ENCODE assay signal across 9 mouse cellular contexts in genomic region chr5:120568336-120568768, GRCm38 (mm10). TPM values are rescaled to one million over a fixed set of nuclear protein-coding genes. Genes with fewer than 3 reads are reported as not detected.
DNase-seq lines count a peak whose midpoint lies in the region; ATAC-seq lines count a peak whose summit lies in the region.
"Had no signal": no experiment of that assay in that cellular context is flagged by ENCODE, and none has a peak within 500 bp of the region (broad histone marks: within the 10 kb centered on the region; RNA-seq: fewer than 3 reads in every experiment).

No protein-coding gene starts in this region.

- H3K4me1 ChIP-seq in neural tube, embryonic 11.5 days (ENCODE audit: control insufficient read depth, insufficient read depth, low read length), result peaks cover 59% of the 10 kb centered on the region
- peaks cover 72% of the 10 kb centered on the region for H3K4me1 ChIP-seq in intestine, embryonic 15.5 days (replicated peaks)
- peaks cover 81% of the 10 kb centered on the region for H3K4me1 ChIP-seq in stomach, embryonic 16.5 days (ENCODE audit: control insufficient read depth, insufficient read depth, low read length)

- 46% methylated on average over 9 of the region's 9 CpGs for WGBS in neural tube, embryonic 11.5 days
- WGBS in intestine, embryonic 15.5 days, result 55% methylated on average over 9 of the region's 9 CpGs
- 57% methylated on average over 9 of the region's 9 CpGs for WGBS in stomach, embryonic 16.5 days

- no peaks in the 10 kb centered on the region for H3K9me3 ChIP-seq in neural tube, embryonic 11.5 days (ENCODE audit: control insufficient read depth, low read length)
- H3K9me3 ChIP-seq in intestine, embryonic 15.5 days, result no peaks in the 10 kb centered on the region
- H3K9me3 ChIP-seq in stomach, embryonic 16.5 days (replicated peaks; ENCODE audit: control insufficient read depth, low read length), result no peaks in the 10 kb centered on the region

- peak overlapping the region; percentile 92 for H3K27ac ChIP-seq in neural tube, embryonic 11.5 days (ENCODE audit: low read depth, low read length)
- H3K27ac ChIP-seq in intestine, embryonic 15.5 days, result peak overlapping the region; percentile 76
- H3K27ac ChIP-seq in stomach, embryonic 16.5 days (ENCODE audit: low read length), result peak overlapping the region; percentile 74; the same call in 1 of the 2 replicates
- H3K27ac ChIP-seq: liver, embryonic 14.5 days had no signal

- peak overlapping the region; percentile 14; the same call in 1 of the 2 replicates for H3K4me2 ChIP-seq in neural tube, embryonic 11.5 days (ENCODE audit: low read depth)
- H3K4me2 ChIP-seq in intestine, embryonic 15.5 days (replicated peaks), result 0 out of 2 replicates have a peak overlapping the region, but pooled peaks have one; percentile 5
- no peak overlapping the region for H3K4me2 ChIP-seq in stomach, embryonic 16.5 days (ENCODE audit: low read depth, low read length)

- no peaks in the 10 kb centered on the region for H3K27me3 ChIP-seq in neural tube, embryonic 11.5 days (ENCODE audit: control insufficient read depth, insufficient read depth, low read length)
- H3K27me3 ChIP-seq in intestine, embryonic 15.5 days (replicated peaks), result no peaks in the 10 kb centered on the region
- no peaks in the 10 kb centered on the region for H3K27me3 ChIP-seq in stomach, embryonic 16.5 days (ENCODE audit: control insufficient read depth, insufficient read depth, low read length)

- ATAC-seq in neural tube, embryonic 11.5 days (ENCODE audit: insufficient read depth, low FRiP score, low TSS enrichment), result no peak
- no peak for ATAC-seq in intestine, embryonic 15.5 days
- ATAC-seq in stomach, embryonic 16.5 days (ENCODE audit: insufficient read depth, low FRiP score), result no peak
- no peak for ATAC-seq in CD4-positive, CD25-positive, alpha-beta regulatory T cell, adult 4 months

- DNase-seq in cerebellum, adult 11-12 months, result peak; percentile 81
- DNase-seq in cerebellum, adult 8-10 months, result no peak
- DNase-seq in neural tube, embryonic 11.5 days (ENCODE audit: low spot score), result no peak
- DNase-seq in neural tube, embryonic 10.5 days (ENCODE audit: extremely low spot score, low spot score), result no peak
- no peak for DNase-seq in frontal cortex, postnatal 14 days (ENCODE audit: low spot score in 2 of 2)

- H3K4me3 ChIP-seq in neural tube, embryonic 11.5 days (ENCODE audit: low read depth, low read length), result no peak overlapping the region
- no peak overlapping the region for H3K4me3 ChIP-seq in intestine, embryonic 15.5 days (replicated peaks)
- H3K4me3 ChIP-seq in stomach, embryonic 16.5 days (replicated peaks; ENCODE audit: low read length), result no peak overlapping the region

- no peaks in the 10 kb centered on the region for H3K36me3 ChIP-seq in neural tube, embryonic 11.5 days (ENCODE audit: control insufficient read depth, insufficient read depth, low read length)
- H3K36me3 ChIP-seq in intestine, embryonic 15.5 days, result no peaks in the 10 kb centered on the region
- no peaks in the 10 kb centered on the region for H3K36me3 ChIP-seq in stomach, embryonic 16.5 days (ENCODE audit: control insufficient read depth, insufficient read depth, low read length)

- peak overlapping the region; percentile 20 for H3K9ac ChIP-seq in neural tube, embryonic 11.5 days (ENCODE audit: low read length)
- peak overlapping the region; percentile 8; the same call in 1 of the 2 replicates for H3K9ac ChIP-seq in intestine, embryonic 15.5 days
- H3K9ac ChIP-seq in stomach, embryonic 16.5 days (ENCODE audit: low read length), result peak overlapping the region; percentile 47
- H3K9ac ChIP-seq: liver, embryonic 14.5 days had no signal

RNA-seq across cellular contexts. Expression of gene Tpcn1, which starts 20.1 kb away (rescaled TPM):
- polyA plus RNA-seq in neural tube, embryonic 11.5 days (2014; fragmentation: Nextera tagmentation; extraction: Ambion mirVana), result 14.9 and 16.8 TPM in 2 replicates
- 25.3 and 26.8 TPM in 2 replicates for polyA plus RNA-seq in intestine, embryonic 15.5 days (2015; fragmentation: Nextera tagmentation; extraction: Ambion mirVana)
- 21.5 and 23.8 TPM in 2 replicates for polyA plus RNA-seq in stomach, embryonic 16.5 days (2015; fragmentation: Nextera tagmentation; extraction: Ambion mirVana)
- 10 to 100 TPM; 14.7 to 17.4 TPM for polyA plus RNA-seq in CD4-positive, CD25-positive, alpha-beta regulatory T cell, adult 4 months (2017; shearing (Covaris generic))

RNA-seq across cellular contexts. Expression of gene Iqcd, which starts 20.5 kb away (rescaled TPM):
- 0.62 and 0.81 TPM in 2 replicates for polyA plus RNA-seq in neural tube, embryonic 11.5 days (2014; fragmentation: Nextera tagmentation; extraction: Ambion mirVana)
- 0.28 and 0.40 TPM in 2 replicates for polyA plus RNA-seq in intestine, embryonic 15.5 days (2015; fragmentation: Nextera tagmentation; extraction: Ambion mirVana)
- polyA plus RNA-seq in stomach, embryonic 16.5 days (2015; fragmentation: Nextera tagmentation; extraction: Ambion mirVana), result 0.34 and 0.67 TPM in 2 replicates
- polyA plus RNA-seq in CD4-positive, CD25-positive, alpha-beta regulatory T cell, adult 4 months (2017; shearing (Covaris generic)), result 1 to 10 TPM in 1 of 2 experiments, under 1 TPM in 1; 0.40 to 1.1 TPM

RNA-seq across cellular contexts. Expression of gene Rita1, which starts 44.0 kb away (rescaled TPM):
- polyA plus RNA-seq in neural tube, embryonic 11.5 days (2014; fragmentation: Nextera tagmentation; extraction: Ambion mirVana), result 12.3 and 13.2 TPM in 2 replicates
- polyA plus RNA-seq in intestine, embryonic 15.5 days (2015; fragmentation: Nextera tagmentation; extraction: Ambion mirVana), result 10.6 and 11.4 TPM in 2 replicates
- polyA plus RNA-seq in stomach, embryonic 16.5 days (2015; fragmentation: Nextera tagmentation; extraction: Ambion mirVana), result 13.4 and 13.5 TPM in 2 replicates
- 1 to 10 TPM; 2.2 to 6.3 TPM for polyA plus RNA-seq in CD4-positive, CD25-positive, alpha-beta regulatory T cell, adult 4 months (2017; shearing (Covaris generic))

RNA-seq across cellular contexts. Expression of gene Ddx54, which starts 44.2 kb away (rescaled TPM):
- 42.0 and 42.6 TPM in 2 replicates for polyA plus RNA-seq in neural tube, embryonic 11.5 days (2014; fragmentation: Nextera tagmentation; extraction: Ambion mirVana)
- polyA plus RNA-seq in intestine, embryonic 15.5 days (2015; fragmentation: Nextera tagmentation; extraction: Ambion mirVana), result 47.5 and 49.3 TPM in 2 replicates
- polyA plus RNA-seq in stomach, embryonic 16.5 days (2015; fragmentation: Nextera tagmentation; extraction: Ambion mirVana), result 41.9 and 45.6 TPM in 2 replicates
- 10 to 100 TPM; 14.4 to 18.6 TPM for polyA plus RNA-seq in CD4-positive, CD25-positive, alpha-beta regulatory T cell, adult 4 months (2017; shearing (Covaris generic))

RNA-seq across cellular contexts. Expression of gene Slc8b1, which starts 57.4 kb away (rescaled TPM):
- polyA plus RNA-seq in neural tube, embryonic 11.5 days (2014; fragmentation: Nextera tagmentation; extraction: Ambion mirVana), result 2.9 and 4.9 TPM in 2 replicates
- 6.2 and 6.6 TPM in 2 replicates for polyA plus RNA-seq in intestine, embryonic 15.5 days (2015; fragmentation: Nextera tagmentation; extraction: Ambion mirVana)
- polyA plus RNA-seq in stomach, embryonic 16.5 days (2015; fragmentation: Nextera tagmentation; extraction: Ambion mirVana), result 8.6 and 9.2 TPM in 2 replicates
- polyA plus RNA-seq in CD4-positive, CD25-positive, alpha-beta regulatory T cell, adult 4 months (2017; shearing (Covaris generic)), result 10 to 100 TPM in 1 of 2 experiments, 1 to 10 TPM in 1; 6.4 to 11.7 TPM
